Mouse (Mus musculus): ENCODE measurements around the gene Gpr146.

DNA sequence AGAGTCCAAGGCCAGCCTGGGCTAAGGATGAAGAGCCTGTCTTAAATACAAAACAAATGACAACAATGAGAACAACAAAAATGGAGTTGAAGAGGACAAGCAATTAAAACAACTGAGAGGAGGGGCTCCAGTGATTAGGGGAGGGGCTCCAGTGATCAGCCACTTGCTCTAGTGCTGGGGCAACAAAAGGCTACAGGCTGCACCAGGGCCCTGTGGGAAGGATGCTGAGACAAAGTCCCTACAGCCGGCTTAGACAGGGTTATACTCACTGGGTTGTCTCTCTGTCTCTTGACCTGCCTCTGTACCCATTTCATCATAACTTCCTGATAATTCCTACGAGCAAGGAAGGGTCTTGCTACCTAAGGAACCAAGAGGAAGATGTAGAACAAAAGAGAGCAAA lies 40.6 kb downstream of the Gpr146 start:
- no peak for TF ChIP-seq POLR2A (IDR thresholded peaks at IDR 0.05; ENCODE audit: insufficient read depth, low read length)
- no peak for TF ChIP-seq EP300 (IDR thresholded peaks at IDR 0.05; ENCODE audit: insufficient read depth, low read depth, low read length)
- TF ChIP-seq CTCF (IDR thresholded peaks at IDR 0.05; ENCODE audit: low read depth, low read length), result no peak

Measured in ES-Bruce4 (cell line).